Mouse (Mus musculus): ENCODE data around the gene Cmip.
A peak's percentile ranks its signal among the peaks of the same experiment; 100 is the strongest.

The Cmip gene

DNA sequence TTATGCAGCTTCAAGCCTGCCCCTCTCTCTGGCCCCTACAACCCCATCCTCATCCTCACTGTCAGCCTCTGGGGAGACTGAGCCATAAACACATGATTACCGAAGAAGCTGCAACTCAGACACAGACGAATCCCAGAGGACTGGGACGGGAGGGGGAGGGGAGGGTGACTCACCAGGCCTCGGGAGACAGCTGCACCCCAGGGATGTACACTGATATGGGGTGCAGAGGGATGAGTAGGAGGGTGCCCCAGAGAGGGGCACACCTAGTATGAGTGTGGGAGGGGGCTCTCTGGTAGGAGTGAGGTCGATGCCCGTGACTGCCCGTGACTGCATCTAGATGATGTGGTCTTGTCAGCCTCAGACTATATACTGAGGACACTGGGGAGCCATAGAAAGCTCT lies 121.8 kb downstream of the Cmip start:
- no peak for DNase-seq (ENCODE audit: low spot score)

DNA sequence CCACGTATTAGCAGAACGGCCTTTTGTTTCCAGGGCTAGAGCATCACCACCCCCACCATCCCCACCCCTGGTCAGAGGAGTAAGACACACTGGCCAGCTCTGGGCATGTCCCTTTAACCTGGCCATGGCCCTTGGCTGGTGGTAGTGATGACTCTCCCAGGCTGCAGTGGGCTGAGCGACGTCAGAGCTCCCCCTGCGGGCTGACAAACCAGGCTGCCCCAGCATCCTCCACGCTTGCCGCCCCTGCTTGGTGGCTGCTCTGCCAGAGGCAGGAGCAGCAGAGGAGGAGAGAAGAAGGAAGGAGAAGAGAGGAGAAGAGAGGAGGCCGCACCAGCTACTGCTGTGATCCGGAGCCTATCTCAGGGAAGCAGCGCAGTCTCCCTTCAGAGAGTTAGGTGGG lies 122.3 kb downstream of the Cmip start:
- DNase-seq (ENCODE audit: low spot score), result peak; percentile 48

- DNase-seq (ENCODE audit: low spot score), result no peak
These were observed 123.9 kb downstream of the Cmip start for GRCm38 (mm10) chr8:117380796-117381195.

GRCm38 (mm10) chr8:117386142-117386541 lies 129.3 kb downstream of the Cmip start:
- peak; percentile 44 for DNase-seq (ENCODE audit: low spot score)

- peak; percentile 30 for DNase-seq (ENCODE audit: low spot score)
These were observed 130.8 kb downstream of the Cmip start for GRCm38 (mm10) chr8:117387642-117388041.

GRCm38 (mm10) chr8:117388370-117388769 lies 131.5 kb downstream of the Cmip start:
- peak; percentile 52 for DNase-seq (ENCODE audit: low spot score)

DNA sequence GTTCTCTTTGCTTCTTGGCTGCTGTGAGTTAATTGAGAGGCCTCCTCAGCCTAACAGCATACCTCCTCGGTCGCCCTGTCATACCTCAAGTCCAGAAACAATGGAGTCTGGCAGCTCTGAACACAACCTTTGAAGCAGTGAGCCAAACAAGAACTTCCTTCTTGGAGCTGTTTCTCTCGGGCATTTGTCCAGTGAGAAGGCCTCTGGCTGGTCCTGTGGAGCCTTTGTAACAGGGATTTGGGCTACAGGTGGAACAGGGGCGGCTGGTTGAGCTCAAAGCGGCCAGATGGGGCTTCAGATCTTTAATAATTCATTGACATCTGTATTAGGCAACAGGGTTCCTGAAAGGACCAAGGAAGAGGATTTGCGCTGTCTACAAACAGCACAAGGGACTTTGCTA lies 137.0 kb downstream of the Cmip start:
- peak; percentile 35 for DNase-seq (ENCODE audit: low spot score)

- DNase-seq (ENCODE audit: low spot score), result no peak
These were observed 138.2 kb downstream of the Cmip start for GRCm38 (mm10) chr8:117395055-117395454.

GRCm38 (mm10) chr8:117396884-117397283 lies 140.0 kb downstream of the Cmip start:
- DNase-seq (ENCODE audit: low spot score), result no peak

DNA sequence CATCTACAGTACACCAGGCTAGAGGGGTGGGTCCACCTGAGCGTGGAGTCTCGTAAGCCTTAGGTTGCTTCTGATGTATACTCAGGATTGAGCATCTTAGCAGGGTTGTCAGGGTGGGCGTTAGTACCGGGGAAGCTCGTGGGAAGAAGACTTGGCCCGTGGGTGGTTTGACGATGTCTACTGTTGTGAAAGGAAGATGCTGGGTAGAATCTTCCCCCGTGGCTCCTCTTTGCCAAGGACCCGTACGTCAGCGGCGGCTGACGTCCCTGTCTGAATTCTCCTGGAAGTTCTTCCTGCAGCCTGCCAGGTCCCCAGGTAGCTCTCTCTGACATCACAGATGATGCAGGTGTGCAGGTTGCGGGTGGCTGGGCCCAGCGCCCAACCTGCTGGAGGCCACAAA lies 140.9 kb downstream of the Cmip start:
- DNase-seq (ENCODE audit: low spot score), result no peak

GRCm38 (mm10) chr8:117399229-117399628 lies 142.4 kb downstream of the Cmip start:
- DNase-seq (ENCODE audit: low spot score), result no peak

- DNase-seq (ENCODE audit: low spot score), result no peak
These were observed 144.0 kb downstream of the Cmip start for GRCm38 (mm10) chr8:117400820-117401219.

- no peak for DNase-seq (ENCODE audit: low spot score)
These were observed 145.0 kb downstream of the Cmip start for GRCm38 (mm10) chr8:117401880-117402279.

DNA sequence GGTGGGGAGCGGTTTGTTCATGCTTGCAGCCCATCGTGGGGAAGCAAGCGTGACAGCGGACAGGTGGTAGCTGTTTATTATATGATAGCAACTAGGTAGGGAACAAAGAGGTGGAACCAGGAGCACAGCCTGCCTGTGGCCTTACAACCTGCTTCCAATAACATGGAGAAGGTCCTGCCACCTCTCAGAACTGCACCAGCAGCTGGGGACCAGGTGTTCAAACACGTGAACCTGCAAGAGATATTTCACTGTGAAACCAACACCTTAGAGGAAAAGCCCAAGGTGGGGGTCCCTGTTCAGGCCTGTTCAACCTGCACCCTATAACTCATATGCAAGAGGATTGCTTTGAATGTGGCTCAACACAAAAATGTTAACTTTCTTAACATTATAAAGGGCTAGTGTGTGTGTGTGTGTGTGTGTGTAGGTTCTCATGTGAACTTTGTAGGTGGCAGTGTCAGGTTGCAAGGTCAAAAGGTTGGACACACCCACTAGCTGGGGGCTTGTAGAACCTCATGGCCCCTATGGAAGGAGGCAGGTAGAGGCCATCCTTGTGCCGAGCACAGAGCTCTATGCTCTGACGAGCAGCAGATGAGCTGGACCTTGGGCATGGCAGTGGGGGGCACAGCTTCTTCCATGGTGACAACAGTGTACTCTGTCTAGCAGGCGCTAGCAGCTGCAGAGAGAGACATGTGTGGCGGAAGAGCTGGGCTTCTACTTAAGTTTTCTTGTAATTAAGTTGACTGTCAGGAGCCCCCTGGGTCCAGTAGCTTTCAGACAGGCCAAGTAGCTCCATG lies 146.2 kb downstream of the Cmip start:
- DNase-seq (ENCODE audit: low spot score), result peak; percentile 49

GRCm38 (mm10) chr8:117403705-117404476 lies 147.0 kb downstream of the Cmip start:
- peak; percentile 29 for DNase-seq (ENCODE audit: low spot score)

DNA sequence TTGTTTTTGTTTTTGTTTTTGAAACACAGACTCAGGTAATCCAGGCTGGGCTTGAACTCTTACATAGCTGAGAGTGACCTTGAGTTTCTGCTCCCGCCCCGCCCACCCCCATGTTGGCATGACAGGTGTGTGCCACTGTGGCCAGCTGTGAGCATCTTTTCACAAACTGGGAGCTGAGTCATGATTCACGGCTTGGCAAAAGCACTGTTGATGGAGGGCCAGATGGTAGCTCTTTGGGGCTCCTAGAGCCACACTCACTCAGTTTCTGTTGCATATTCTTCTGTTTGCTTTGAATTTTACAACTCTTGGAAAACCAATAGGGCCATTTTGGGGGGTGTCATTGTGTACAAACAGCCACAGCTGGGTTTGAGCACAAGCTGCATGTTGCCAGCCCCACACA lies 149.2 kb downstream of the Cmip start:
- DNase-seq (ENCODE audit: low spot score), result no peak

GRCm38 (mm10) chr8:117408634-117409033 lies 151.8 kb downstream of the Cmip start:
- no peak for DNase-seq (ENCODE audit: low spot score)

GRCm38 (mm10) chr8:117409056-117409455 lies 152.2 kb downstream of the Cmip start:
- no peak for DNase-seq (ENCODE audit: low spot score)

GRCm38 (mm10) chr8:117410391-117410790 lies 153.5 kb downstream of the Cmip start:
- DNase-seq (ENCODE audit: low spot score), result no peak

GRCm38 (mm10) chr8:117410901-117411300 lies 154.0 kb downstream of the Cmip start:
- DNase-seq (ENCODE audit: low spot score), result no peak

DNA sequence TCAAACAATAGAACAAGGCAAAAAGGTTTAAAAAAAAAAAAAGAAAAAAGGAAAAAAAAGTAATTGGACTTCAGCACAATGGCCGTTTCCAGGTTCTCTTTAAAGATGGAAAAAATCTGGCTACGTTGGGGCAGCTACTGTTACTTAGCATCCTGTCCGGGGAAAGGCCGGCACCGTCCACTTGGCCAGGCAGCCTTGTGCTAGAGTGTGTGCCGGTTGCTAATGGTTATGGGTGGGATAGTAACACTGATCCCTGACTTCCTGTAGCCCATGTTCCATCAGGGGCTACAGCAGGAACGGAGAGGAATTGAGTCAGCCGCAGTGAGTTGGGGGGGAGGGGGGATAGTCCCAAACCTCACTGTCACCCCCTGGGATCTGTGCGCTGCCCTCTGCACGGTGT lies 155.4 kb downstream of the Cmip start:
- DNase-seq (ENCODE audit: low spot score), result no peak

GRCm38 (mm10) chr8:117417830-117418229 lies 161.0 kb downstream of the Cmip start:
- no peak for DNase-seq (ENCODE audit: low spot score)

DNA sequence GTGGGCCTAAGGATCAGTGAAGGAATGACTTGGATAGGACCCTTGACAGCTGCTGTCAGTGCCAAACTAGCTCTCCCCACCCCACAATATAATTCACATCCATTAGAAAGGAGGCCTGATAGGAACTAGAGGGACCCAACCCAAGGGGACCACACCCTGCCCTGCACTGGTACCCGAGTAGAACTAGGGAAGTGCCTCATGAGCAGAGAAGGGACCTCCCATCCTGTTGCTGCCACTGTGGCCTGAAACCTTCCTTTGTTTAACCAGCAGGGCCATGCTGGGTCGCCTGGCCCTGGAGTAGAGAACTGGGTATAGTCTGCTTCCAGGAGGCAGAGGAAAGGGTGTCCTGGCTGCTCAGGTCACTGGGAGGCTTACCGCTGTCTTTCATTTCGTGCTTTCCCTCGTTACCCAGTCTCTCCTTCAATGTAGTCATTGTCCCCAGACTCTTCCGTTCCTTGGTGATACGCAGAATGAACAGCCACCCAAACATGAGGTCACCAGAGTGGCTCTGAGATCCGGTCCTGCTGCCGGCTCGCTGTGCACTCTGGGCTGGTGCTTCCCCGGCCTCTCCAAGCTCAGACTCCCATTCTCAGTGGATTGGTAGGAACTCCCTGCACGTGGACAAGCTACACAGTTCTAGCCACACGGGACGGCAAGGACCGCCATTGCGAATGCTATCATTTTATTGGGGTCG lies 164.1 kb downstream of the Cmip start:
- no peak for DNase-seq (ENCODE audit: low spot score)

All from retina, embryonic 14.5 days (tissue).